Mouse (Mus musculus) cerebellum, adult 2 months (tissue): ENCODE data around the gene Rfx8.

Experiments used
- CTCF ChIP-seq: fragments of 200-500 bp; IDR thresholded peaks from 2 replicates; pipeline ENCODE4 v1.5.1; 2011; ENCODE audit warnings: low read depth, mild to moderate bottlenecking, control low read depth, low read length, moderate library complexity, borderline replicate concordance; ENCODE audit not compliant: insufficient read depth
- POLR2A ChIP-seq: fragments of 200-500 bp; IDR thresholded peaks from 2 replicates; pipeline ENCODE4 v1.6.1; 2011; ENCODE audit warnings: low read length, control low read depth, borderline replicate concordance; ENCODE audit not compliant: insufficient read depth

- TF ChIP-seq CTCF (no peak), POLR2A (no peak)
Measured at GRCm38 (mm10) chr1:39623106-39623505, 97.7 kb downstream of the Rfx8 start.
